Mouse (Mus musculus): ENCODE data around the gene Cmah. TPM values are rescaled to one million over a fixed set of nuclear protein-coding genes. Genes with fewer than 3 reads are reported as not detected.
A peak's percentile ranks its signal among the peaks of the same experiment; 100 is the strongest.

Cmah gene
- polyA plus RNA-seq (2012; rRNA removed) = 1.5 and 2.0 TPM in 2 replicates

- no peak for DNase-seq (ENCODE audit: low spot score)
Observed at GRCm38 (mm10) chr13:24327201-24327600, at the start of gene Cmah. Gene Cmah (plus strand): TSS chr13:24327404.

- DNase-seq (ENCODE audit: low spot score) = no peak
Observed at GRCm38 (mm10) chr13:24279407-24279761, 47.8 kb upstream of the Cmah start.

GRCm38 (mm10) chr13:24279762-24280438 is 47.3 kb upstream of the Cmah start:
- DNase-seq (ENCODE audit: low spot score) = no peak

- DNase-seq (ENCODE audit: low spot score) = peak; percentile 87
Observed at GRCm38 (mm10) chr13:24280439-24281431, 46.5 kb upstream of the Cmah start, which contains the start of gene Carmil1. Gene Carmil1 (minus strand): TSS chr13:24280795.

- no peak for DNase-seq (ENCODE audit: low spot score)
Observed at GRCm38 (mm10) chr13:24287381-24287780, 39.8 kb upstream of the Cmah start.

- DNase-seq (ENCODE audit: low spot score) = no peak
Observed at GRCm38 (mm10) chr13:24297252-24297651, 30.0 kb upstream of the Cmah start.

GRCm38 (mm10) chr13:24305486-24305885 is 21.7 kb upstream of the Cmah start:
- DNase-seq (ENCODE audit: low spot score) = no peak

- DNase-seq (ENCODE audit: low spot score) = no peak
Observed at GRCm38 (mm10) chr13:24306248-24306647, 21.0 kb upstream of the Cmah start.

- DNase-seq (ENCODE audit: low spot score) = no peak
Observed at GRCm38 (mm10) chr13:24311011-24311940, 15.9 kb upstream of the Cmah start.

GRCm38 (mm10) chr13:24316563-24316962 is 10.6 kb upstream of the Cmah start:
- no peak for DNase-seq (ENCODE audit: low spot score)

- no peak for DNase-seq (ENCODE audit: low spot score)
Observed at GRCm38 (mm10) chr13:24318618-24319017, 8.6 kb upstream of the Cmah start.

- no peak for DNase-seq (ENCODE audit: low spot score)
Observed at GRCm38 (mm10) chr13:24321313-24321712, 5.9 kb upstream of the Cmah start.

GRCm38 (mm10) chr13:24328036-24328817 is 1.0 kb downstream of the Cmah start:
- DNase-seq (ENCODE audit: low spot score) = no peak

GRCm38 (mm10) chr13:24330128-24330527 is 2.9 kb downstream of the Cmah start:
- no peak for DNase-seq (ENCODE audit: low spot score)

GRCm38 (mm10) chr13:24330836-24331523 is 3.8 kb downstream of the Cmah start:
- no peak for DNase-seq (ENCODE audit: low spot score)

GRCm38 (mm10) chr13:24332537-24332936 is 5.3 kb downstream of the Cmah start:
- DNase-seq (ENCODE audit: low spot score) = no peak

- DNase-seq (ENCODE audit: low spot score) = no peak
Observed at GRCm38 (mm10) chr13:24336818-24337217, 9.6 kb downstream of the Cmah start.

GRCm38 (mm10) chr13:24337874-24338273 is 10.7 kb downstream of the Cmah start:
- no peak for DNase-seq (ENCODE audit: low spot score)

GRCm38 (mm10) chr13:24338343-24338861 is 11.2 kb downstream of the Cmah start:
- DNase-seq (ENCODE audit: low spot score) = no peak

- DNase-seq (ENCODE audit: low spot score) = no peak
Observed at GRCm38 (mm10) chr13:24339907-24340306, 12.7 kb downstream of the Cmah start.
